Mouse (Mus musculus): ENCODE results near the gene Gfod1.

GRCm38 (mm10) chr13:43146515-43147258, 157.3 kb downstream of the Gfod1 start:
- TF ChIP-seq CTCF (conservative IDR thresholded peaks at IDR 0.05; ENCODE audit: low read length) (no peak), NANOG (IDR thresholded peaks at IDR 0.05; ENCODE audit: borderline replicate concordance, low read length) (no peak)
